Mouse (Mus musculus) Muller cell, postnatal 12 days (primary cell): Measurements from ENCODE around the gene Tff1.

Experiments used
- DNase-seq: peaks from one replicate; pipeline ENCODE4 v3.0.0-alpha.2; 2015; ENCODE audit errors: inconsistent ontology term

Tff1 gene

DNA sequence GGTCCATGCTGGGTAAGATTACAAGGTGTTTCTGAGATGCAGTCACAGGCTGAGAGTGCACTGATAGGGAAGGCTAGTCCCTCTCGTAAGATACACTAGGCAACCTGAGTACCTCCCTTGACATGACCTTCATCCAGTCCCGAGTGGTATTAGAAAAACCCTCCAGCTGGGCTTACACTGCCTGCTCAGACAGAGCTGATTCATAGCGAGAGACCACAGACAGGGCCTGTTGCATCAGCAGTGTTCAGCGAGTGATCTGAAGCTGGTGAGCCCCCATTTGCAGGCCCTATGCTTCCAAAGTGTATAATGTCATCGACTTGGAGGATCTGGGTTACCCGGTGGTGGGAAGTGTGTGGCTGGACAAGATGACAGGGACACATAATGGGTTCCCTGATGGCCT, at the start of gene Tff1:
Gene Tff1 (minus strand): TSS at position 151 of the 400 bp plus-strand sequence.
- DNase-seq: no peak

DNA sequence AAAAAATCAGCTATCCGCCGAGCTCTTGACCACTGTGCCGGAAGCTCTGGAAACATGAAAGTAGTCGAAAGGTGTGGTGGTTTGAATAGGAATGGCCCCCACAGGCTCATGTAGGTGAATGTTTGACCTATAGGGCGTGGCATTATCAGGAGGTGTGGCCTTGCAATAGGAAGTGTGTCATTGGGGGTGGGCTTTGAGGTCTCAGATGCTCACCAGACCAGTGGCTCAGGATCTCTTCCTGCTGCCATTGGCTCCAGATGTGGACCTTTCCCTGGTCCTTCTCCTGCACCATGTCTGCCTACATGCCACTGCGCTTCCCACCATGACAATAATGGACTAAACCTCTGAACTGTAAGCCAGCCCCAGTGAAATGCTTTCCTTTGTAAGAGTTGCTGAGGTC, 46.8 kb upstream of the Tff1 start:
- DNase-seq: no peak

DNA sequence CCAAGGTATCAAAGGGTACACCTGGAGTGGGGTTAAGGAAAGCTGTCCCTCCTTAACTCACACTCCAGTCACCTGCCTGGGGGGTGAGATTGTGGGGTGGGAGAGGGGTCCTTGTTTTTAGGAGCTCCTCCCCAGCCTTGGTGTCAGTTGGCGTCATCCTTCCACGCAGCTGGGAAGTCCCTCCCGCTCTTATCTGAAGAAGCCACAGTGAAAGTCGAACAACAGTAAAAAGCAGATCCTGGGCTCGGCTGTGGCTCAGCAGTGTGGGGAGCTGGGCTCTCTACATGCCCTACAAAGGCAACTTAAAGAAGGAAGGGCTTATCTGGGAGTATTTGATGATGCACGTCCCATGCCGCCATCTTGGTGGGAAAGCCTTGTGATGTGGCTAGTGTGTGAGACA, 45.2 kb upstream of the Tff1 start:
- DNase-seq: no peak

DNA sequence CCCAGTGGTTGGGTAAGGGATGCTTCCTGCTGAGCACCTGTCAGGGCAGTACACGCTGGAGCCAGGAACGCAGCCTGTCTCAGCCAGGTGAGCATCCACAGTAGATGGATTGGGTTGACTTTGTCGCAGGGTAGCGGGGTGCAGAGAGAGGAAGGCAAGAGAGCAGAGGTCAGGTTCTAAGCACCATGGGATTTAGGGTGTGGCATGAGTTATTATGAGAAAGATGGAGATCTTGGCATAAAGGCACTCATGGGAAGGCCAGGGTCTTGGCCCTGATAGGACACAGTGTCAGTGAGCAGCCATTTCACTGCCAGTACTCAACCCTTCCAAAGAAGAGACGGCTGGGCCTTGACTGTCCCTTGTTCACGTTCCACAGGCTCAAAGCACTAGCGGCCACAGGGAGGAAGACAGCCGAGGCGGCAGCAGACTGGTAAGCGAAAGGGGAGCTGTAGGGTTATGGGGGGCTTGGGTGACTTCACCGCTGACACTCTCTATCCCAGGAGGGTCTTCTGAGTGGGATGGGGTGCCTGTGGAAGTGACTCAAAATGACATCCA, 44.4 kb upstream of the Tff1 start:
- no peak for DNase-seq

DNA sequence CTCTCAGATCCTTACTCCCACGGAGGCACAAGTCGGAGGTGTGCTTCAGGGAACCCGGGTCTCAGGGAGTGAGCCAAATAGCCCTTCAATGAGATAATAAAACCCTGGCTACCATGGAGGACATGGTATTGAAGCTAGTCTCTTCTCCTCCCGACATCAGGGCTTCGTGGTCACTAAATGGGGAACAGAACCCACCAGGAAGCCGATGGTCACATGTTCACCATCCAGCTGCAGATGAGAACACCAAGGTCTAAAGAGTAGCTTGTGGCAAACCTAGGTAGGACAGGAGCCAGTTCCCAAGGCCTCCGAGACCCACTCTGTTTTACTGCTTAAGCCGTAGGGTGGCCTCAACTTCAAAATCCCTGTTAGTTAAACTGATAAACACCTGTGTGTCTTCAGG, 43.6 kb upstream of the Tff1 start:
- no peak for DNase-seq

DNA sequence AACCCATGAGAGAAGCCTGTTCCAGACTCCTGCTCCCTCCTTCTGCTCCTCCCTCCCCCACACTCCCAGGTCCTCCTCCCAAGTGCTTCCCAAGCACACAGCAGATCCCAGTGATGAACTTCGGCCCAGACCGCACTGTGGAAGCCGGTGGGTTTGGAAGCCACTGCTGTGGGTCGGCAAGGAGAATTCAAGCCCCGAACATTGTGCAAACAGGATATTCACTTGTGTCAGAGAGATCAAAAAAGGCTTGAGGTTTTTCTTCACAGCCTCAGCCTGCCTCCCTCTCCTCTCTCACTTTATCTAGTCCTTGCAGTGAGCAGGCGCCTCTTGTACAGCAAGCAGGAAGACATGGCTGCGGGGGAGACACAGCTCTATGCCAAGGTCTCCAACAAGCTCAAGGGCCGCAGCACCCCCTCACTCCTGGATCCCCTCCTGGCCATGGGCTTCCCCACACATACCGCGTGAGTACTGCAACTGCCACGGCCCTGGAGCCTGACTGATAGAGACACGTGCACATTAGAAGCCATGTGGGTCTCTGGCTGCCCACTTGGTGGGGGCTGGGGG, 42.8 kb upstream of the Tff1 start, which contains the start of gene Ubash3a:
Gene Ubash3a (plus strand): TSS at position 103 of the 564 bp plus-strand sequence.
- DNase-seq: no peak

DNA sequence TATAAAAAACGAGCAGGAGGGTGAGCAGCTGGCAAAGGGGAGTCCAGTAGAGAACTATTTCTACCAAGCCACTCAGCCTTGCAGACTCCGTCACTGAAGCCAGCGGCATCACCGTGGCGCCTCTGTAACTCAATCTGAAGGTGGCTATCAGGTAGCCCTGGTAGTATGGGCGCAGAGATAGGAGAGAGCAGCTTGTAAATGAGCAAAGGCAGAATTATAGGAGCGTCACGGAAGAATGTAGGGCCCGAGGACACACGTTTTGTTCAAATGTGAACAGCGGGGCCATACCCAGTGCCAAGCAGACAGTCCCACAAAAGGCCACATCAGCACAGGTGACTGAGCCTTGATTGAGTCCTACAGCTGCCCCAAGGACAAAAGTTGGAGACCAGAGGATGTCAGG, 33.8 kb upstream of the Tff1 start, which contains the start of gene Tmprss3:
Gene Tmprss3 (minus strand): TSS at position 101 of the 400 bp plus-strand sequence.
- no peak for DNase-seq

DNA sequence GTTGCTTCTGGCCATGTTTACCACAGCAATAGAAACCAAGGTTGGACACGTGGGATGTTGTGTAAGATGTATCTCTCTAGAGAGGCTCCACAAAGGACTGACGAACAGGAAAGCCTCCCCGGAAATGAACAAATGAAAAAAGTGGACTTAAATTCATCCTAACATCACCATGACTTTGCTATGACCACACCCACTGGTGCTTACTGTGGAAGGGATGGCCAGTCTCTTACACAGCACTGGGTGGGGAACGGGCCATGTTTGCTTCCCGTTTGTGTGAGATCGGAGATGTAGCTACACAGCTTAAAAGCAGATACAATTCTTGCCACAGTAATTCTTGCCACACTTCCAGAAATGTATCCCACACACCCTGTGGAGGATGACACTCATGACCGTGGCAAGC, 31.2 kb upstream of the Tff1 start:
- no peak for DNase-seq

DNA sequence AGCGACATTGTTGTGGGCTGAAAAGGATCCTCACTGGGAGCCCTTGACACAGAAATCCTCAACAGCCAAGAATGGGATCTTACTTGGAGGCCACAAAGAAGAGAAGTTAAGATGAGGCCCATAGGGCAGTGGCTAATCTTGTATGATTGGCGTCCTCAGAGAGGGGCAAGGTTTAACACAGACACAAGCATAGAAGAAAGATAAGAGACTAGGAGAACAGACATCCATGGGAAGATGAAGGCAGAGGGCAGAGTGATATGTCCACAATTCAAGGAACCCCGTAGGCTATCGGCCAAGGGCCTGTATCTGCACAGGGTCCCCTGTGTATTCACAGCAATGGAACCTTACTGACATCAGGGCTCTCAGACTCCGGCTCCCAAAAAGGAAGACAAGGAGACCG, 30.1 kb upstream of the Tff1 start:
- no peak for DNase-seq

DNA sequence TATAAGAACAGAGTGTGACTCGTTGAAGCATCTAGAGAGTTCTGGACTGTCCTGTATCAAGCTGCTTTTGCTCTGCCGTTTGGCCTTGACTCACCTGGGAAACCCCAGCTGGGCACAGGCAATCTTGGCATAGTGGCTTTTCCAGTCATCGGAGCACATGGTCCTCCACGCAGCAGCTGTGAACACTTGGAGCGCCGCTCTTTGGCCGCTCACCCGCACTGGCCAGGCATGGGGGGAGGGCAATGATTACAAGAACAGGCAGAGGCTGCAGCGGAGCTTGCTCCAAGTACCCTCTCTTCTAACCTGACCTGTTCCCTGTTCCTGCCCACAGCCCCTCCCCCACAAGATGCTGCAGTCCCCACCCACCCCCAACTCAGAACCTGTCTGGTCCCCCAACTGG, 28.3 kb upstream of the Tff1 start:
- no peak for DNase-seq

DNA sequence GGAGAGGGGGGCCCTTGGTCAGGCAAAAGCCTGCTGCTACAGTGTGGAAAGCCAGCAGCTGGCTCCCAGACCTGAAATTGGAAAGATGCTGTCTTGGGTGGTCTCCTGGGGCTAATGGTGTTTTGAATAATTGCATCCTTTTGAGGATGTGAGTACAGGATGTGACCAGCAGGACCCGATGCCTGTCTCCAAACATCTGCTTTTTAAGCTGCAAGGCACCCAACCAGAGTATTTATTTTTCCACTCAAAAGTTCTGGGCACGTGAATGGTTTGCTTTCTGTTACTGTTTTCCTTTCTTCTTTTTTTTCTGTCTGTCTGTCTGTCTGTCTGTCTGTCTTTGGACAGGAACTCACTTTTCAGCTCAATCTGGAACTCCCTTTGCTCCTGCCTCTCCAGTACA, 27.6 kb upstream of the Tff1 start:
- no peak for DNase-seq

DNA sequence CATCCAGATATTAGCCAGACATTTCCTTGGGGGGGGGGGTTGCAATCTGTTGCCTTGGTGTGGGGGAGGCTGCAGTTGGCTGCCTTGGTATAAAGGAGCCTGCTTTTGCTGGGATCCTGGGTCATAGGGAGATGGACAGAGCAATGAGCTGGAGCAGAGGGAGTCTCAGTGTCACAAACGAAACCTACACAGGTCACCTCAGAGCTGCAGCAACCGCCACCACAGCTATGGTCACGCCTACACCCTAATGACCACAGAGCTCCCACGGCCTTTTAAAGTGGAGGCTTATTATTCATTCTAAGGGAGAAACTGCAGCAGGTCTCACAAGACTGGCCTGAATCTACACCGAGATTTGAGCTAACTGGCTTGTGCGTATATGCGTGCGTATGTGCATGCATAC, 26.7 kb upstream of the Tff1 start:
- DNase-seq: no peak

DNA sequence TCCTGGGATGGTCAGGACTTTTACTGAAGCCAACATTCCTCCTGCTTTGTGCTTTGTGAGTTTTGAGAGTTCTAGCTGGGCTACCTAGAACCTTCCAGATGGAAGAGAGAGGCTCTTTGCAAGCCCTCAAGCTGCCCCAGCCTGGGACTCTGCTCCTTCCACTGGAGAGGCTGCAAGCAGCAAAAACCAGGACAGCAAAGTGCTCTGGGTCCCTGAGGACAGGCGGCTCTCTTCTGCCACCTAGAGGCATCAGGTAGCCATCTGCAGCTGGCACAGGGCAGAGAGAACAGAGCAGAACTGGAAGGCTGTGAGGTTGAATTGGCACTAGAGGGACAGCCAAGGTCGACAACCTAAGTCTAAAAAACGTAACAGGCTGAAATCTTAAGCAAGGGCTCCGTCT, 22.3 kb upstream of the Tff1 start:
- peak; percentile 37 for DNase-seq

DNA sequence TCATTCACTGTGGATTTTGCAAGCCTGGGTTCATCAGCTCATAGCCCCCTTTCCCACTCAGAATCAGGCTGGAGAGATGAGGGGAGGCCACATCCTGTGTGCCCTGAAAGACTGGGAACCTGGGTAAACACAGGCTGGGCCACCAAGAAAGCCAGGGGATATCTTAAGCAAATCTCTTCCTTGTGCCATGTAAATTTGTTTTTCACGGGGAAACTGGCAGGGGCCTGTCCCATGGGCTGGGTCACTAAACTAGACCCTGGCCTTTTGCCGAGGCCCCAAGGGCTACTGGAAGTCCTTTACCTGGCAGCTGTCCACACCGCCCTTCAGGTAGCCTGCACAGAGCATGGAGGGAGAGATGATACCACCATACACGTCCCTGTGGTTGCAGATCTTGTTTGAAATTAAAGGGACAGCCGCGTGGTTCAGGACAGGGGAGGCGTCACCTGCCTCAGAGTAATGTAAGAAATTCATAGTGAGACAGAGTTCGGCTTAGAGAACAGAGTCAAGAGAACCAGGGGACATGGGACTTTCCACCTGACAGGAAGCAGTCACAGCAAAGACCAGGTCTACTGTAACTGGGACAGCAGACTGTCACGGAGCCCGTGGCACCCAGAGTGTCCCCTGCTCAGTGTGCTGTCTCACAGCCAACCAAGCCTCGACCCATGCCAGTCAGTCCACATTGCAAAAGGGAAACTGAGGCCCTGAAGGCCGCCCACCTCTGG, 19.4 kb upstream of the Tff1 start:
- no peak for DNase-seq

DNA sequence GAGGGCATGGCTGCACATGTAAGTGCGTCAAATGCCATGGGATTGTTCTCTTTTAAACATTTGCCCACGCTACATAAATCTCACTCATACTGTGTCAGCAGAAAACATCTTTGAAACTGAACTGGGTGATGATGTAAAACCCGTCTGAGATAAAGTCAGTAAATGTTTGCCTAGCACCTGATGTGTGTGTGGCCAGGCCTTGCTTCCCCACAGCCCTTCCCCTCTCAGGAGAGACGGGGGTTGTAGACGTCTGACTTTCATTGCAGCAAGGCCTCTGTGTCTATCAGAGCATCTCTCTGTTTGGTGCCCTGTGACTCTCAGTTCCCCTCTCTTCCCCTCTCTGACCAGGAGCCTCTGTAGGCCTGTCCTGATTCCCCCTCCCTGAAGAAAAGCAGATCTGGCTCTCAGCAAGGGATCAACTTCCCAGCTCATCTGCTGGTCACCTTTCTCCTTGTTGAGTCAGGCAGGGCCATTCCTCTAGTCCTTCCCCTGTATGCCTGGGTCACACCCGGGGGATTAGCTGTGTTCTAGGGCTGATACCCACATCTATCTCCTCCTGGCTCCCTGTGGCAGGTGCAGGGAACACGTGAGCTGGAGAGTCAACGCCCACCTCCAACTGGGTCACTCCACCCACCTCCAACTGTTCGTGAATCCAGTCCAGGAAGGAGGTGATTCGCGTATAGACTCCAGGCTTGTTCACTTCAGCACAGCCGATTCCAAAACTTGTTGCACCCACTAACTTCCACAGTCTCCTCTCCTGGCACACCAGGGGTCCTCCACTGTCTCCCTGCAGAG, 18.3 kb upstream of the Tff1 start:
- no peak for DNase-seq

DNA sequence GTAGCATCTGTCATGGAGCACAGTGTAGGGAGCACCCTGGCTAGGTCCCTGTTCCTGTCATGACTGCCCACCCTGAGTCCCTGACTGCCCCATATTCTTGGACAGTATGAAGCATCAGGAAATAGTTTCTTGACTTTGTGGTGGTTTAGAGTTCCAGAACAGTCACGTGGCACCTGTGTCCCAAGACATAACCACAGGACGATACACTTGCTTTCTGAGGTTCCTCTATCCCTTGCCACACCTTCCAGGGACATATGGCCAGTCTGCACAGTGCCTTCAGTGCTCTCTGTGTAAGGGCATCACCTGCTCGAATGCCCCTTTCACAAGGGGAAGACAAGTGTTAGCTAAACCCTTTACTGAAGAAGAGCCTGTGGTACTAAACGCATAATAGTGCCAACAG, 16.4 kb upstream of the Tff1 start:
- no peak for DNase-seq

DNA sequence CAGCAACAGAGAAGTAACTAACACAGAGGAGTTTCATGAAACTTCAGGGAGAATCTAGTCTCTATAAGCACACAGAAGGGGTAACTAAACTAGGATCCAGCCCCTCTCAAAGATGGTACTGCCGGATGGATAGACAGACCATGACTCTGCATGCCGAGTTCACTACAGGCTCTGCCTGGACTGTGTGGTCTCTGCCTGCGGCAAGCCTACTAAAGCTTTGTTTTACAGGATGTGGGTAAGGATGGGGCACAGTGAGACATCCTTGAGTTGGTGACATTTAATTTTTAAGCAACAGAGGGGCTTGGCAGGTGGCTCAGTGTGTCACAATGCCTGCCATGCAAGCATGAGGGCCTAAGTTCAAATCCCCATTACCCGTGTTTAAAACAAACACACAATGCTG, 11.2 kb upstream of the Tff1 start:
- DNase-seq: no peak

DNA sequence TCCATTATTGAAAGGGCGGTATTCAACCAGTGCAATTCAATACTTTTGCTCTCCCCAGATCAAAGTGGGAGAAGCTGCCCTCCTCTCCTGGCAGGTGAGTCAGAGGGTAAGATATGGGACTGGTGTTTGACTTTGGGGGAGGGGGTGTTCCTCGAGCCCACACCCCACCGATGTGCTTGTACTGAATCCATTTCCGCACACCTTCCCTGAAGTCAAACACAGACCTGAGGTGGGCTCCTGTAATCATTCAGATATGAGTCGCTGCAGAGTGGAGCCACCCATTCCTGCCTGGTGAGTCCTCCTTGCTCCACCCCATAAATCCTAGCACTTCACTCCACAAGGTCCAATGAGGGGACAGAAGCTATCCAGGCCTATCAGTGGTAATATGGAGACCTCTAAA, 4.7 kb upstream of the Tff1 start:
- DNase-seq: no peak

DNA sequence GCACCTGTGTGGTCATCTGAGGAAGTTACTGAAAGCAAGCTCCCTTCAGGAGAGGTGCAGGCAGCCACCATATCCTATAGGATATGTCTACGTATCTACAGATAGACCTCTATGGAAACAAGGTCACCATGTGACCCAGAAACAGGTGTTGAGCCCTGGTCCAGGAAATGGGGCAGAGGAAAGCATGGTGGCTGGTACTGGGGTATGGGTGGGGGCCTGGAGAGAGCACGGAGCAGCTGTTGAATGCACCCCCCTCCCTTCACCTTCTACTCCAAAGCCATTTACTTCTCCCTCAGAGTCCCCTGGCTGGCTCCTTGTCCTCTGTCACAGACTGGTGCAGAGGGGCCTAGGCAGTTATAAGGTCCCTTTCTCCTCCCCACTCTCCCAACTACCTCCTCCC, 1.3 kb downstream of the Tff1 start:
- DNase-seq: no peak

DNA sequence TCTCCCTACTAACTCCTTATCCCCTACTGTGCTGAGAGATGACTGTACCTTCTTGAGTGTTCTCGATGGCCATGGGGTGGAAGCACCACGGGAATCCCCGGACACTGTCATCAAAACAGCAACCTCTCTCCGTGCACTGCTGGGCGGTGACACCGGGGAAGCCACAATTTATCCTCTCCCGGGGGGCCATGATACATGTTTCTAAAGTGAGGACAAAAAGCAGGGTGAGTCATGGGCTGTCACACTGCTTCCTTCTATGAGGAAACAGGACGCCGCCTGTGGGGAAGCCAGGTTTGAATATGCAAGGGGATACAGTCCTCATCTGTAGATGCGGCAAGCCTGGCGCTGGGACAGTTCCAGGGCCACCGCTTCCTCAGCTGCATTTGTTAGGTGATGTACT, 2.5 kb downstream of the Tff1 start:
- peak; percentile 23 for DNase-seq

DNA sequence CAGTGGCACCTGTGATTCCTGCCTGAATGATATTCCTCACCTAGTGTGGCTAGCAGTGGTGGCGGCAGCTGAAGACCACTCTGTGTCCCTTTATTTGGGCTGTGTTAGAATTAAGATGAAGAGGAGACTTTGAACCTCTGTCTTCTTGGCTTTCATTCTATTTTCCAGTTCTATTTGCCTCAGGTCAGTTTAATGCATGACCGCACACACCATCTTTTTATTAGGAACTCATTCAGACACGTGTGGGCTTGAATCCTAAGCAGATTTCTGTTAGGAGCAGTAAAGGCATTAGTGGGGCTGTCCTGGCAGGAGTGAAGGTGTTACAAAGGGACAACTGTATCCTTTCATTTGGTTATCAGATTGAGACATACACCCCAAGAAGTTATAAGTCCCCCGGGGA, 4.8 kb downstream of the Tff1 start:
- no peak for DNase-seq

DNA sequence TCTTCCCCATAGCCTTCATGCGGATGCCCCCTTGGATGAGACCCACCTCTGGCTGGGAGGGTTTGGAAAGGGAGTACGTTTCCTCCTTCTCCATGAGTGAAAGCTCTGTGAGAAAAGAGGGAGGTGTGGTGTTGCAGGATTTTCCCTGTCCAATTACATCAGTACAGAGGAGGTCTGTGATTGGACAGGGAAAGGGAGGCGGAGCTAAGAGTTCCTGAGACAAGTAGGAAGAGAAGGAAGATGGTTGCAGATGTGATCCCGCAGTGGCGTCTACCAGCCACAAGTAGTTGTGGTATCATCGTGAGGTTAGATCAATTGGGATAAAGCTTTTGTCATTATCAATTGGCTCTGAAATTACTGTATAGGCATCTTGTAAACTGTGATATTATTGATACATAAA, 7.2 kb downstream of the Tff1 start:
- no peak for DNase-seq

DNA sequence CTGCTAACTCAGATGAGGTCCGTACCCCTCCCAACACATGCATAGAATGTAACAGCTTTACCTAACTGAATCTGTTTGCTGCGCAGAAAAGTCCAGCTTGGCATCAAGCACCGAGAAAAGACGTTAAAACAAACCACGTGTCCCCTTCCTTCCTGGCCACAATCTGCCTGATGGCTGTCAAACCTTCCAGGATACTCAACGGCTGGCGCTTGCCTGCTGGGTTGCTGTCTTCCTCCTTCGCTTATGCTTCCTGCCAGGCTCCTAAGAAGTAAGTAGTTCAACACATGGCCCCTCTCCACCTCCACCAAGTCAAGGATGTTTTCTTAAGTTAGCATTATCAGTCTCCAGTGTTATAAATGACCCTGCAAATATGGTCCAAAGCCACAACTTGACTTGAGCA, 11.3 kb downstream of the Tff1 start:
- DNase-seq: no peak
